10 mouse cellular contexts compared by ENCODE assay signal in genomic region chr14:55052496-55052895, GRCm38 (mm10). TPM values are rescaled to one million over a fixed set of nuclear protein-coding genes. Genes with fewer than 3 reads are reported as not detected.
DNase-seq lines count a peak whose midpoint lies in the region; ATAC-seq lines count a peak whose summit lies in the region.
"Had no signal": no experiment of that assay in that cellular context is flagged by ENCODE, and none has a peak within 500 bp of the region (broad histone marks: within the 10 kb centered on the region; RNA-seq: fewer than 3 reads in every experiment).

No protein-coding gene starts in this region.

- peak overlapping the region; percentile 58 for H3K4me2 ChIP-seq in hindbrain, embryonic 15.5 days
- H3K4me2 ChIP-seq in neural tube, embryonic 15.5 days: peak overlapping the region; percentile 55
- H3K4me2 ChIP-seq in intestine, embryonic 16.5 days (ENCODE audit: low read depth, low read length): no peak overlapping the region

- no peaks in the 10 kb centered on the region for H3K36me3 ChIP-seq in hindbrain, embryonic 15.5 days
- no peaks in the 10 kb centered on the region for H3K36me3 ChIP-seq in neural tube, embryonic 15.5 days
- no peaks in the 10 kb centered on the region for H3K36me3 ChIP-seq in heart, embryonic 10.5 days
- H3K36me3 ChIP-seq in intestine, embryonic 16.5 days (ENCODE audit: control insufficient read depth, insufficient read depth, low read length): no peaks in the 10 kb centered on the region

- no peaks in the 10 kb centered on the region for H3K9me3 ChIP-seq in hindbrain, embryonic 15.5 days
- no peaks in the 10 kb centered on the region for H3K9me3 ChIP-seq in neural tube, embryonic 15.5 days (replicated peaks)
- H3K9me3 ChIP-seq in heart, embryonic 10.5 days: no peaks in the 10 kb centered on the region
- no peaks in the 10 kb centered on the region for H3K9me3 ChIP-seq in intestine, embryonic 16.5 days (ENCODE audit: control insufficient read depth, low read length)

- H3K27me3 ChIP-seq in hindbrain, embryonic 15.5 days: no peaks in the 10 kb centered on the region
- no peaks in the 10 kb centered on the region for H3K27me3 ChIP-seq in neural tube, embryonic 15.5 days (replicated peaks)
- peaks cover 17% of the 10 kb centered on the region for H3K27me3 ChIP-seq in heart, embryonic 10.5 days (ENCODE audit: insufficient read depth, poor library complexity, severe bottlenecking)
- H3K27me3 ChIP-seq in intestine, embryonic 16.5 days (replicated peaks; ENCODE audit: control insufficient read depth, insufficient read depth, low read length): no peaks in the 10 kb centered on the region
- H3K27me3 ChIP-seq: Patski had no signal

- peak overlapping the region; percentile 42; the same call in 1 of the 2 replicates for H3K4me3 ChIP-seq in hindbrain, embryonic 15.5 days
- 0 out of 2 replicates have a peak overlapping the region, but pooled peaks have one; percentile 9 for H3K4me3 ChIP-seq in neural tube, embryonic 15.5 days (replicated peaks)
- no peak overlapping the region for H3K4me3 ChIP-seq in heart, embryonic 10.5 days
- no peak overlapping the region for H3K4me3 ChIP-seq in intestine, embryonic 16.5 days (ENCODE audit: low read length)

- no peak overlapping the region for H3K9ac ChIP-seq in hindbrain, embryonic 15.5 days
- H3K9ac ChIP-seq in neural tube, embryonic 15.5 days (replicated peaks): no peak overlapping the region
- no peak overlapping the region for H3K9ac ChIP-seq in intestine, embryonic 16.5 days (ENCODE audit: low read depth, low read length)

- ATAC-seq in hindbrain, embryonic 15.5 days (ENCODE audit: low FRiP score, low read depth): peak; percentile 49
- ATAC-seq in neural tube, embryonic 15.5 days (ENCODE audit: low FRiP score): peak; percentile 48
- ATAC-seq in inflammation-experienced regulatory T-cells, adult 6 months: no peak
- no peak for ATAC-seq in intestine, embryonic 16.5 days
- ATAC-seq: Patski had no signal

- WGBS in hindbrain, embryonic 15.5 days: 41% methylated on average over 9 of the region's 9 CpGs
- 32% methylated on average over 9 of the region's 9 CpGs for WGBS in neural tube, embryonic 15.5 days
- WGBS in heart, embryonic 10.5 days: 84% methylated on average over 9 of the region's 9 CpGs
- 81% methylated on average over 9 of the region's 9 CpGs for WGBS in intestine, embryonic 16.5 days

- peaks cover 43% of the 10 kb centered on the region for H3K4me1 ChIP-seq in hindbrain, embryonic 15.5 days (replicated peaks)
- peaks cover 48% of the 10 kb centered on the region for H3K4me1 ChIP-seq in neural tube, embryonic 15.5 days
- H3K4me1 ChIP-seq in heart, embryonic 10.5 days: no peaks in the 10 kb centered on the region
- no peaks in the 10 kb centered on the region for H3K4me1 ChIP-seq in intestine, embryonic 16.5 days (ENCODE audit: control insufficient read depth, insufficient read depth, low read length)

- H3K27ac ChIP-seq in hindbrain, embryonic 15.5 days (replicated peaks): peak overlapping the region; percentile 97
- peak overlapping the region; percentile 95 for H3K27ac ChIP-seq in neural tube, embryonic 15.5 days (replicated peaks)
- no peak overlapping the region for H3K27ac ChIP-seq in heart, embryonic 10.5 days
- H3K27ac ChIP-seq in intestine, embryonic 16.5 days (ENCODE audit: low read length): no peak overlapping the region

- DNase-seq in kidney, postnatal 14 days: peak; percentile 41
- DNase-seq in kidney, adult 9 months: no peak
- peak; percentile 96 for DNase-seq in cerebellum, adult 11-12 months
- no peak for DNase-seq in heart, embryonic 10.5 days (ENCODE audit: low spot score)

RNA-seq across cellular contexts. Expression of gene Ngdn, which starts 37.2 kb away (rescaled TPM):
- 47.3 and 50.1 TPM in 2 replicates for polyA plus RNA-seq in hindbrain, embryonic 15.5 days (2015; fragmentation: Nextera tagmentation; extraction: Ambion mirVana)
- polyA plus RNA-seq in neural tube, embryonic 15.5 days (2015; fragmentation: Nextera tagmentation; extraction: Ambion mirVana): 47.6 and 60.4 TPM in 2 replicates
- polyA plus RNA-seq in inflammation-experienced regulatory T-cells, adult 6 months (2017; shearing (Covaris generic)): 100 to 1,000 TPM; 177 to 182 (median 181) TPM
- 73.7 and 88.8 TPM in 2 replicates for polyA plus RNA-seq in heart, embryonic 10.5 days (2016; fragmentation: Nextera tagmentation; extraction: Ambion mirVana)
- 87.2 and 89.2 TPM in 2 replicates for polyA plus RNA-seq in intestine, embryonic 16.5 days (2015; fragmentation: Nextera tagmentation; extraction: Ambion mirVana)

RNA-seq across cellular contexts. Expression of gene Zfhx2, which starts 39.6 kb away (rescaled TPM):
- polyA plus RNA-seq in hindbrain, embryonic 15.5 days (2015; fragmentation: Nextera tagmentation; extraction: Ambion mirVana): 24.0 and 24.9 TPM in 2 replicates
- polyA plus RNA-seq in neural tube, embryonic 15.5 days (2015; fragmentation: Nextera tagmentation; extraction: Ambion mirVana): 20.3 and 24.5 TPM in 2 replicates
- 1 to 10 TPM; 4.1 to 4.9 (median 4.2) TPM for polyA plus RNA-seq in inflammation-experienced regulatory T-cells, adult 6 months (2017; shearing (Covaris generic))
- polyA plus RNA-seq in heart, embryonic 10.5 days (2016; fragmentation: Nextera tagmentation; extraction: Ambion mirVana): 3.8 and 4.2 TPM in 2 replicates
- 2.7 and 3.0 TPM in 2 replicates for polyA plus RNA-seq in intestine, embryonic 16.5 days (2015; fragmentation: Nextera tagmentation; extraction: Ambion mirVana)

RNA-seq across cellular contexts. Expression of gene Thtpa, which starts 42.1 kb away (rescaled TPM):
- 29.4 and 32.6 TPM in 2 replicates for polyA plus RNA-seq in hindbrain, embryonic 15.5 days (2015; fragmentation: Nextera tagmentation; extraction: Ambion mirVana)
- 27.9 and 31.6 TPM in 2 replicates for polyA plus RNA-seq in neural tube, embryonic 15.5 days (2015; fragmentation: Nextera tagmentation; extraction: Ambion mirVana)
- polyA plus RNA-seq in inflammation-experienced regulatory T-cells, adult 6 months (2017; shearing (Covaris generic)): 10 to 100 TPM in 1 of 3 experiments, 1 to 10 TPM in 2; 7.8 to 12.1 (median 9.3) TPM
- polyA plus RNA-seq in heart, embryonic 10.5 days (2016; fragmentation: Nextera tagmentation; extraction: Ambion mirVana): 16.1 and 16.4 TPM in 2 replicates
- polyA plus RNA-seq in intestine, embryonic 16.5 days (2015; fragmentation: Nextera tagmentation; extraction: Ambion mirVana): 17.9 and 20.7 TPM in 2 replicates

RNA-seq across cellular contexts. Expression of gene Ap1g2, which starts 53.9 kb away (rescaled TPM):
- 7.3 and 7.9 TPM in 2 replicates for polyA plus RNA-seq in hindbrain, embryonic 15.5 days (2015; fragmentation: Nextera tagmentation; extraction: Ambion mirVana)
- polyA plus RNA-seq in neural tube, embryonic 15.5 days (2015; fragmentation: Nextera tagmentation; extraction: Ambion mirVana): 6.2 and 12.4 TPM in 2 replicates
- polyA plus RNA-seq in inflammation-experienced regulatory T-cells, adult 6 months (2017; shearing (Covaris generic)): 100 to 1,000 TPM; 103 to 111 (median 110) TPM
- 15.6 and 18.9 TPM in 2 replicates for polyA plus RNA-seq in heart, embryonic 10.5 days (2016; fragmentation: Nextera tagmentation; extraction: Ambion mirVana)
- polyA plus RNA-seq in intestine, embryonic 16.5 days (2015; fragmentation: Nextera tagmentation; extraction: Ambion mirVana): 106 and 120 TPM in 2 replicates

RNA-seq across cellular contexts. Expression of gene Myh7, which starts 58.1 kb away (rescaled TPM):
- 6.4 and 9.0 TPM in 2 replicates for polyA plus RNA-seq in hindbrain, embryonic 15.5 days (2015; fragmentation: Nextera tagmentation; extraction: Ambion mirVana)
- polyA plus RNA-seq in neural tube, embryonic 15.5 days (2015; fragmentation: Nextera tagmentation; extraction: Ambion mirVana): 7.4 and 9.6 TPM in 2 replicates
- not detected for polyA plus RNA-seq in inflammation-experienced regulatory T-cells, adult 6 months (2017; shearing (Covaris generic))
- polyA plus RNA-seq in heart, embryonic 10.5 days (2016; fragmentation: Nextera tagmentation; extraction: Ambion mirVana): 2,022 and 5,104 TPM in 2 replicates
- 2.6 and 4.1 TPM in 2 replicates for polyA plus RNA-seq in intestine, embryonic 16.5 days (2015; fragmentation: Nextera tagmentation; extraction: Ambion mirVana)
- polyA plus RNA-seq: liver, adult 2 months had no signal

Comparison
In these comparisons a context has a peak if more than half of its experiments do, and no peak if none do; other contexts are left out.
1. DNase-seq: peak in kidney, postnatal 14 days (single experiment) and cerebellum, adult 11-12 months (single experiment); none in kidney, adult 9 months (single experiment) and heart, embryonic 10.5 days (single experiment).
2. ATAC-seq: peak in hindbrain, embryonic 15.5 days (single experiment) and neural tube, embryonic 15.5 days (single experiment); none in inflammation-experienced regulatory T-cells, adult 6 months (single experiment) and intestine, embryonic 16.5 days (single experiment).
3. H3K27ac ChIP-seq: peak in hindbrain, embryonic 15.5 days (single experiment) and neural tube, embryonic 15.5 days (single experiment); none in heart, embryonic 10.5 days (single experiment) and intestine, embryonic 16.5 days (single experiment).
4. H3K4me3 ChIP-seq: peak in hindbrain, embryonic 15.5 days (single experiment) and neural tube, embryonic 15.5 days (single experiment); none in heart, embryonic 10.5 days (single experiment) and intestine, embryonic 16.5 days (single experiment).